Mouse (Mus musculus) natural killer cell, adult 2 months (primary cell): ENCODE results near the gene Rgcc.

Experiments
- DNase-seq, 2 experiments: peaks; one replicate each; pipeline ENCODE4 v3.0.0; 2022; ENCODE audit warnings: low spot score in 2 of 2

Gene Rgcc

DNA sequence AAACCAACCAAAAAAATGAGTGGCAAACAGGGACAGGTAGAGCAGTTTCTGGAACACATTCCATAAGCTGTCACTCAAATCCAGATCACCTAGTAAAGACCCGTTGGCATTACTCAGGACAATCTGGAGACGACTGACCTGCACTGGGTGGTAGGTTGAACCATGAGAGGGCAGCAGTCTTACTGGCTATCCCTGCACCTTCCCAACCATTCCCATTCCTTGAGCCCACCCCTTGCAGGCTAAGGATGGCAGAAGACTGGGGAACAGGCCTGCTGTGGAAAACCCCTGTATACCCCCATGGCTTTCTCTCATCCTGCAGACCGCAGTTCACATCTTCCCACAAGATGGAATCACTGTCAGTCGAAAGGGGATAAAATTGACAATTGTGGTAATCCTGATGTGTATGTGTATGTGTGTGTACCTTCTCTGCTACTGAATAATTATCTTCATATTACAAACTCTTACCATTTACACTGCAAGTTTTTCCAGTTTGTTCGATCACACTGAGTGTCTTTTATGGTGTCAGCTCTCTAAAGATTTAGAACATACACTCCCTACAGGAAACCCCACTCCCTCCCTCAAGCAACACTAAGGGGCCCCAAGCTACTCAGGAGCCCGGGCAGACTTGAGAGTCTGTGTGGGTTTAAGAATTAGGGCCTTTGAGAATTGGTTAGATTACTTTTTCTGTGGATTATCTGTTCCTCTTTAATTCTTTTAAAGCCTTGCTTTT is 59.6 kb downstream of the Rgcc start:
- DNase-seq = no peak

DNA sequence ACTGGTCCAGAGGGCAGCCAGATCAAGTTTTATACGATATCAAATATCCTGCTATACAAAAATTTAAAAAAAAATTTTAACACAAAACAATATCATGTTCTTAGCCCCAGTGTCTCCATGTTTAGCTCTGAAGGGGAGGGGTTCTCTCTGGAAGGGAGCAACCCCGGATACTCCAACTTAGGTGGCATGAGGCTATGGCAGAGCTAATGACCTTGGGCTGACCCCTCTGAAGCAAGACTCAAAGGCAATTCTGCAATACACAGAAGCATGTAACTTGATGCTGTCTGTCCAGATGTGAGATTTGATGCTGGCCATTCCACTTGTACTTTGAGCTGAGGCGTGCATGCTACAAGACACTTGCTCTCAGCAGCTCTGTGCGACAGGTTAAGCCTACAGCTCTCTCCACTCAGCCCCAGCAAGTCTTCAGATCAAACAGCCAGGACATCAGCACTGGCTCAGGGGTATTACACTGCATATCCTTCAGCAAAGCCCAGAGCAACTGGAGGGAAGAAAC is 60.3 kb downstream of the Rgcc start:
- DNase-seq = no peak

DNA sequence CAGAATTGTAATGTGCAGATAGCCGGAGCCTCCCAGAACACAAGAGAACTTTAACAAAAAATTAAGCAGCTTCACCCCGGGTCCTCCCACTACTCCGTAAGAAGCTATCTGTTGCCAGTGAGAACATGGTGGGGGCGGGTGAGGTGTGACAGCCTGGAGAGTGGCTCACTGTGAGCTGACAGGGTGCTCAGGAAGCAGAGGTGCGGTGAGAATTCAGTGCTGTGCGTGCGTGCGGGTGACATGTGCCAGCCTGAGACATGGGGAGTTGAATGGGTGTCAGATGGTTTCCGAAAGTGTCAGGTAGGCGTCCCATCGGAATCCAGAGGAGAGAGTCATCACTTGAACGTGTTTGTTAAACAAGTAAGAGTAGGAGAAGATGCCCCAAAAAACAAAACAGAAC is 62.0 kb downstream of the Rgcc start:
- peak in 1 of 2 experiments; percentile 7 for DNase-seq
